Mouse (Mus musculus) testis, postnatal 10 days (tissue): ENCODE data around the gene St6galnac6.

Experiments
- DNase-seq: peaks from one replicate; pipeline ENCODE4 v3.0.0; 2021; ENCODE audit warnings: low spot score

St6galnac6 gene

GRCm38 (mm10) chr2:32617109-32617508 lies 17.6 kb downstream of the St6galnac6 start:
- no peak for DNase-seq

- peak; percentile 59 for DNase-seq
These were observed 18.1 kb downstream of the St6galnac6 start for GRCm38 (mm10) chr2:32617601-32618000.

GRCm38 (mm10) chr2:32618051-32618450 lies 18.5 kb downstream of the St6galnac6 start:
- DNase-seq, result no peak

GRCm38 (mm10) chr2:32620682-32621516 lies 21.4 kb downstream of the St6galnac6 start:
- peak; percentile 83 for DNase-seq

- DNase-seq, result no peak
These were observed 22.0 kb downstream of the St6galnac6 start, which contains the start of gene Ak1 for GRCm38 (mm10) chr2:32621517-32621859. Gene Ak1, plus strand, starts transcription at chr2:32621758.

GRCm38 (mm10) chr2:32624111-32624748 lies 24.7 kb downstream of the St6galnac6 start:
- no peak for DNase-seq

- DNase-seq, result peak; percentile 77
These were observed 25.8 kb downstream of the St6galnac6 start for GRCm38 (mm10) chr2:32625212-32625872.

- DNase-seq, result peak; percentile 67
These were observed 26.6 kb downstream of the St6galnac6 start for GRCm38 (mm10) chr2:32625873-32626694.

- DNase-seq, result no peak
These were observed 27.9 kb downstream of the St6galnac6 start for GRCm38 (mm10) chr2:32627266-32628043.

GRCm38 (mm10) chr2:32628044-32628550 lies 28.6 kb downstream of the St6galnac6 start:
- no peak for DNase-seq

GRCm38 (mm10) chr2:32628729-32629128 lies 29.2 kb downstream of the St6galnac6 start:
- DNase-seq, result peak; percentile 82

GRCm38 (mm10) chr2:32629276-32629976 lies 29.9 kb downstream of the St6galnac6 start:
- DNase-seq, result peak; percentile 65

- no peak for DNase-seq
These were observed 30.5 kb downstream of the St6galnac6 start for GRCm38 (mm10) chr2:32630036-32630435.

- no peak for DNase-seq
These were observed 31.5 kb downstream of the St6galnac6 start for GRCm38 (mm10) chr2:32631046-32631445.

GRCm38 (mm10) chr2:32631737-32632394 lies 32.4 kb downstream of the St6galnac6 start:
- peak; percentile 84 for DNase-seq

- no peak for DNase-seq
These were observed 34.2 kb downstream of the St6galnac6 start for GRCm38 (mm10) chr2:32633660-32634059.

GRCm38 (mm10) chr2:32634277-32635105 lies 35.0 kb downstream of the St6galnac6 start:
- DNase-seq, result no peak

- DNase-seq, result no peak
These were observed 37.1 kb downstream of the St6galnac6 start for GRCm38 (mm10) chr2:32636617-32637016.

- no peak for DNase-seq
These were observed 38.3 kb downstream of the St6galnac6 start for GRCm38 (mm10) chr2:32637778-32638281.
